Mouse (Mus musculus): ENCODE measurements around the gene Stab1. TPM values are rescaled to one million over a fixed set of nuclear protein-coding genes. Genes with fewer than 3 reads are reported as not detected.

Stab1 gene
- 10 to 100 TPM; 15.6 to 17.7 TPM for total RNA-seq (2021)
- long read RNA-seq, experiment 1, partial matches to known transcripts = 2 of 2 reads
- long read RNA-seq, experiment 1, other reads (novel, unspliced or antisense) = 0 of 2 reads
- long read RNA-seq, experiment 2, partial matches to known transcripts = 2 of 3 reads
- long read RNA-seq, experiment 2, other reads (novel, unspliced or antisense) = 1 of 3 reads

GRCm38 (mm10) chr14:31168425-31168824 lies at the start of gene Stab1:
Gene Stab1 (minus strand): TSS chr14:31168641.
- DNase-seq = no peak
- intact Hi-C loops (cut with DNase I) = no loop called here

- no peak for DNase-seq
- intact Hi-C loops (cut with DNase I) = no loop called here
These were observed 49.2 kb upstream of the Stab1 start, which contains the start of gene Sema3g for GRCm38 (mm10) chr14:31217666-31218065. Gene Sema3g (plus strand): TSS chr14:31217860.

DNA sequence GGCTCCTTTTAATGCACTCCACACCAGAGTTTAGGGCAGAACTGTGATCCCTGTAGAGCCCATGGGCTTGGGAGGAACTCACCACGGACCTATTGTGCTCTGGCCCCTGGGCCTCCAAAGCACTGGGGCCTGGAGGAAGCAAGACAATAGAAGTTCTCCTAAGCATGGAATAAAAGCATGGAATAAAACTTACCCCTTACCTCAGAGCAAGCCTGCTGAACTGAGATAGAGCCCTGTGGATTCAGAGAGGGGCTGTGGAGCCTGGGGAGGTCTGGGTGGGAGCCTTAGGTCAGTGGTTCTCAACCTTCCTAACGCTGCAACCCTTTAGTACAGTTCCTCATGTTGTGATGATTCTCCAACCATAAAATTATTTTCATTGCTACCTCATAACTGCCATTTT lies 48.4 kb upstream of the Stab1 start, which contains the start of gene Nisch:
Gene Nisch, minus strand, starts transcription at position 101 of the 400 bp plus-strand sequence.
- intact Hi-C loops (cut with DNase I) = no loop called here

DNA sequence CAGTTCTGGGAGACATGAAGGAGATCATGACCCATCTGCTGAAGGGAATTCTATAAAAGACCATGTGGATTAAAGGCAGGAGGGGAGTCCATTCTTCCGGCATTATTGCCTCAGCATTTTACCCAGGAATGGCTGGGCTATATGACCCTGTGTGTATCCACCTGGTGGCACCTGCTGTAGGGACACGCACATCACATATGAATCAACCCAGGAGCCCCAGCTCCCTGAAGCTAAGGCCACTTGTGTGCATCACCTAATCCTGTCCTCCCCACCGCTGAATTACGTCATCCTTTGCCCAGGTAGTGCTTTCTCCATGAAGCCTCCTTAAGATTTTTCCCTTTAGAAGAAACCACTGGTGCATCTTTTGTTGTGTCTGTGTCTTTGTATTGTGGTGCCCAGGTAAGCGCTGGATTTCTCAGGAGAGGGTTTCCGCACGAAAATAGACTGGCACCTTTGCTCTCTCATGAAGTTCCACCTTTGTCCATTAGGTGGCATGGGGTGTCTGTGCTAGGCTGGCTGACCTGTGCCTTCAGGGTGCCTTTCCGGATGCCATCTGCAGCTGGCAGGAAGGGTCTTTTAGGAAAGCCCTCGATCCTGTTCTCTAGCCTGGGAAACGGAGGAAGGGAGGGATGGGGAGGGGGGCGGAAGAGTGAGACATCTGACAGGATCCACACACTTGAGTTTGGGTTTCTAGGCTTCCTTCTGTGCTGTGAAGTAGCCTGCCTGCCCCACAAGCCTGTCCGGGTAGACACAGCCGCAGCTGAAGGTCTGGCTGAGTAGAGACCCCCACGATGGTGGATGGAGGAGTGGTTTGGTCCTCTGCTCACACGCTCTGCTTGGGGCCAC lies 46.9 kb upstream of the Stab1 start:
- peak in 1 of 2 experiments; percentile 44 for DNase-seq
- intact Hi-C loops (cut with DNase I) = loop anchor here (1.0 kb wide), 1 partner anchor 18 kb away; no protein-coding TSS in a partner anchor

More for the DNA sequence above, 48.4 kb upstream of the Stab1 start, which contains the start of gene Nisch:
- DNase-seq = no peak

DNA sequence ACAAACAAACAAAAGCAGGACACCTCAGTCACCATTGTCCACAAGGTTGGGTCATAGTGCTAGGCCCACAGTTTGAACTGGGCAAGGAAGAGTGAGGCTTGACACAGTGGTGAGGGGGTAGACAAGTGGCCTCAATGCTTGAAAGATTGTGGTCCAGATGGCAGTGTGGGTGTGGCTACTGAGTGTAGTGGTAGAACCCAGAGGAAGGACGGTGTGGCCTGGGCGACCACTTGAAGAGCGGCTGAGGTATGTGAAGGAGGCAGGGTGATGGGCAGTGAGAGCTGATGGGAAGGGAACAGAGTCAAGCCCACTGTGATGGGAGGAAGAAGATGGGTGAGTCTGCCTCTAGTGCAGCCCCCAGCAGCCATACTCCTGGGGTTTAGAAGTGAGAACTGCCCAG lies 46.2 kb upstream of the Stab1 start:
- no peak for DNase-seq
- intact Hi-C loops (cut with DNase I) = loop anchor here (1.0 kb wide), 1 partner anchor 19 kb away; no protein-coding TSS in a partner anchor

- intact Hi-C loops (cut with DNase I) = no loop called here
These were observed 45.4 kb upstream of the Stab1 start for GRCm38 (mm10) chr14:31213868-31214267.

DNA sequence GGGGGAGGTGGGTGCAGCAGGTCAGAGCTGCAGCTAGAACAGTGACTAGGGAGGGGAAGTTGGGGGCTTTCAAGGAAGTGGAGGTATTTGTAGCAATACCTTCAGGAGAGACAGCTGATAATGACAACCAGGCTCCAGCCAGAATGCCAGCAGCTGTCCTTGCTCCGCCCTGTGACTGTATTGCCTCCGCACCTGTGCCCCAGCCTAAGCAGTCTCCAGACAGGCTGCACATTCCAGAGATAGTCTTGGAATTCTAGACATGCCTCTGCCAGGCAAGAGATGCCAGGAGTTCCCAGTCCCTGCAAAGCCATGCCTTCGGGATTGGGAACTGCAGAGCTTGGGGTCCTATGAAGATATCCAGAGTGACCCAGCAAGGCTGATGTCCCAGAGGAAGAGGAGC lies 44.1 kb upstream of the Stab1 start:
- no peak for DNase-seq
- intact Hi-C loops (cut with DNase I) = no loop called here

More at GRCm38 (mm10) chr14:31213868-31214267, 45.4 kb upstream of the Stab1 start:
- no peak for DNase-seq

DNA sequence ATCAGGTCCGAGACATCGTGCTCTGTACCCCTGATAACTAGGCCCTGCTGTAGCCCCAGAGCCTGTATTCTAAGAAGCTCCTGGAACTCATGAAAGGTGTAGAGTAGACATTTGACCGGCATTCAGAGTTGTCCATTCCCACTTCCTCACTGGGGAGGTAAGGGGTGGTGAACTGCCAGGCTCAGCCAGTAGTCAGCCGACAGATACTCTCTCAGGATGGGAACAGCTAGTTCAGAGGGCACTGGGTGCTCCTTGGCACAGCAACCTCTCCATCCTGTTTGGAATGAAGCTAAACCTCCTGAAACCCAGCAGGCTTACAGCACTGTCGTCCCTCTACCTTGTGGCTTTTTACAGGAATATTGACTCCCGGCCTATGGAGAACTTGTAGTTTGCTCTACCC lies 43.4 kb upstream of the Stab1 start:
- intact Hi-C loops (cut with DNase I) = no loop called here
- no peak for DNase-seq

GRCm38 (mm10) chr14:31209133-31209557 lies 40.7 kb upstream of the Stab1 start:
- intact Hi-C loops (cut with DNase I) = no loop called here
- no peak for DNase-seq

- no peak for DNase-seq
- intact Hi-C loops (cut with DNase I) = no loop called here
These were observed 39.6 kb upstream of the Stab1 start, which contains the start of gene Tnnc1 for GRCm38 (mm10) chr14:31208084-31208483. Gene Tnnc1 (plus strand): TSS chr14:31208312.

GRCm38 (mm10) chr14:31207070-31207830 lies 38.8 kb upstream of the Stab1 start:
- intact Hi-C loops (cut with DNase I) = no loop called here
- DNase-seq = no peak

- intact Hi-C loops (cut with DNase I) = no loop called here
- peak; percentile 91 to 96 for DNase-seq
These were observed 38.1 kb upstream of the Stab1 start for GRCm38 (mm10) chr14:31206472-31206981.

DNA sequence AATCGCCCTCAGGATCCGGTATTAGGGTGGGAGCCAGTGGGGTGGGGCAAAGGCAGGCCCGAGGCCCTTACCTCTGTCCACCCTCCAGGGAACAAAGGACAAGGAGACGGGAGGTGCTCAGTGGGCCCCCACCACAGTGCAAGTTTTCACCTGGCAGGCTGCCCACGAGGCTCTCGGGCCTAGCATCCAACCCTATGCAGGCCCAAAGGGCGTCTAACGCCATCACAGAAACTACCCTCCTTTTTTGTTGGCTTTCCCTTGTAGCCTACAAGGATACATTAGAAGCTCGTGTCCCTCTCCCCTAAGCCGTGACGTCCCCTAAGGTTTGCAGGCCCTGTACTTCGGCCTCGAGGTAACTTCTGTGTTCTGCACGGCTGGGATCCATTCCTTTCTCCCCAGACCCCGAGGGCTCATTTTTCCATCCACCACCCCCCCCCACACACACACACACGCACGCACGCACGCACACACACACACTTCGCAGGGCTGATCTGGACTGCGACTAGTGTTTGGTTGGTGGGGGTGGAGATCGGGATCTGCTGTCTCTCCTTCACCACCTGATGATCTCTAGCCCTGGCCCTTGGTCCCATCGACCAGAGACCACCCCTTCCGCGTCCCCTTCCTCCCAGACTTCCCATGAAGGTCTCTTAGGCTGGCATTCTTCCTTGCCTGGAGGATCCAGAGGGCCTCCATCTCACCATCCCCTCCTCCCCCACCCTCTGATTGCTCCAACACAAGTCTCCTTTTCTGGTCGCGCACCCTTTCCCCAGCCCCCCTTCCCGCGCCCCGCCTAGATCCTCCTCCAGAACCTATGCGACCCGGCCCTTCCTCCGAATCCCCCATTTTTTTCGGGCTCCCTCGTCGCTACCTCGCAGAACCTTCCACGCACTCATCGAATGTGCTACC lies 37.4 kb upstream of the Stab1 start:
- peak; percentile 35 to 50 for DNase-seq
- intact Hi-C loops (cut with DNase I) = no loop called here

DNA sequence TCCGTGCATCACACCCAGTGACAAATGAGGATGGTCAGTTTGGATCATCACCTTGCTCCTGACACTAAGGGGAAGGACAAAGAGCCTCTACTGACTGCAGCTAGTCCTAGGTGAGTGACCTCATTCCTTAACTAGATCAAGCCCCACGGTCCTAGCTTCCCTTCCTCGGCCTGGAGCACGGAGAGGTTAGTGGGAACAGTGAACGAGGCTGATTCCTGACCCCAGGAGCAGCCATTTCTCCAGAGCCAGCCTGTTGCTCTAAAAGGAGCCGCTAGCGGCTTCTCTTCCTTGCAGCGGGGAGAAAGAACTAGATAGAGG lies 36.8 kb upstream of the Stab1 start:
- intact Hi-C loops (cut with DNase I) = no loop called here
- DNase-seq = no peak

GRCm38 (mm10) chr14:31204844-31205243 lies 36.4 kb upstream of the Stab1 start:
- intact Hi-C loops (cut with DNase I) = no loop called here
- DNase-seq = no peak

GRCm38 (mm10) chr14:31200038-31200437 lies 31.6 kb upstream of the Stab1 start:
- intact Hi-C loops (cut with DNase I) = no loop called here
- no peak for DNase-seq

DNA sequence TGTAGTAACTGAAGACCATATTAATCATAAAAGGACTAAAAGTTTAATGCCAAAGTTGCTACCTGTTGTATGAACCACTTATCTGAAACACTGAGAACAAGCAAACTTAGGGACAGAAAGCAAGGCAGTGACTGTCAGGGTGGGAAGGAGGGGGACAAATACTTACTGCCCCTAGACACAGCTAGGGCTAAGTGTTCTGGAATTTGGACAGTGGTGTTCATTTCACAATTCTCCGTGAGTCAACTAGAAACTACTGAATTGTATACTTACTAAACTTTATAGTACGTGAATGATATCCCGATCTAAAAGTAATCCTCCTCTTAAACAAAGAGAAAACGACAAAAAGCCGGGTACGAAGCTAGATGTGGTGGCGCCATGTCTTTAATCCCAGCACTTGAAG lies 31.2 kb upstream of the Stab1 start:
- intact Hi-C loops (cut with DNase I) = no loop called here
- no peak for DNase-seq

DNA sequence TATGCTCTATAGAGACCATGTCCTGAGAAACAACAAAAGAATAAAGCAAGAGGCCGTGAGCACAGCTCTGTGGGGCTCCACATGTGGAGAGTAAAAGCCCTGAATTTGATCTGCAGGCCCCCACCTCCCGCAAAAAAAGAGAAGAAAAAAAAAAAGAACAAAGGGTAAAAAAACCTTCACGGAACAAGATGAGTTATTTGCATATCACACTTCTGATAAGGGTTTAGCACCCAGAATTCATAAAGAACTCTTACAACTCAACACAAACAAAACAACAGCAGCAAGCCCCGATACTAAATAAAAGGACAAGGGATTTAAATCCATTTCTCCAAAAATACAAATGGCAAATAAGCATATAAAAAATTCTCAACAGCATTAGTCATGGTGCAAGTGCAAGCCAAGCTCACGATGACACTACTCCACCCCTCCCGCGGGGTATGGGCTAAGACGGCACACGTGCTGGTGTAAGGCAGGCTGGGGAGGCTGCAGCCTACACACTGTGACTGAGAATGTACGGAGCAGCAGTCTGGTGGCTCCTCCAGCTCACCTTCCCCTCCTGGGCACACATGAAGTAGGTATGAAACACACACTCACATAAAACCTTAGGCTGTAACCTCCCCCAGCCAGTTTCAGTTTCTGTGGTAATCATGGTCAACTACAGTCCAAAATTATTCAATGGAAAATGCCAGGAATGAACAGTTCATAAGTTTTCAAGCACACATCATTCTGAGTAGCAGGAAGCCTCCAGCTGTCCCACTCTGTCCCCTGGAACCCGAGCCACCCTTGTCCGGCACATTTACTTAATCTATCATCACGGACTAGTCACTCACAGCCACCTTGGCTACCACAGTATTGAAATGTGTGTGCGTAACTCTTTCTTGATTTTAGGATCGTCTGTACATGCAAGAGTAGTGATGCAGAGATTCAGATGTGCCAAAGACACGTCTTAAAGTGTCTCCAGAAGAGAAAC lies 29.4 kb upstream of the Stab1 start:
- DNase-seq = peak in 1 of 2 experiments; percentile 44
- intact Hi-C loops (cut with DNase I) = no loop called here
